Mouse (Mus musculus) heart, embryonic 14.5 days (tissue): Measurements from ENCODE around the gene Ubald1. TPM values are rescaled to one million over a fixed set of nuclear protein-coding genes. Genes with fewer than 3 reads are reported as not detected.
A peak's percentile ranks its signal among the peaks of the same experiment; 100 is the strongest.

Source experiments
- ATAC-seq: fragments of 200-750 bp; cut with Nextera tagmentation; 2 replicates; pipeline ENCODE4 v1.8.0; 2017; ENCODE audit warnings: low read depth, moderate TSS enrichment; ENCODE audit not compliant: insufficient number of reproducible peaks, insufficient read depth, low FRiP score
- H3K27ac ChIP-seq, 2 experiments: fragments of 200-500 bp in 1 of 2; fragments of 300-500 bp in 1 of 2; sonication (generic) in 1 of 2; replicated peaks in 1 of 2; 2 replicates each; pipeline ENCODE4 v1.5.1; 2012 to 2014; ENCODE audit warnings: low read depth in 2 of 2, low read length in 2 of 2, control low read depth in 1 of 2, mild to moderate bottlenecking in 1 of 2, mixed read lengths in 1 of 2; ENCODE audit not compliant: control insufficient read depth in 1 of 2, insufficient read depth in 1 of 2
- H3K27me3 ChIP-seq: fragments of 300-500 bp; sonication (generic); 2 replicates; pipeline ENCODE4 v1.6.1; 2014; ENCODE audit warnings: mild to moderate bottlenecking, low read length, control low read depth; ENCODE audit not compliant: control insufficient read depth, insufficient read depth
- H3K36me3 ChIP-seq: fragments of 300-500 bp; sonication (generic); 2 replicates; pipeline ENCODE4 v1.6.1; 2014; ENCODE audit warnings: mild to moderate bottlenecking, control low read depth, low read length, mixed read lengths; ENCODE audit not compliant: control insufficient read depth, insufficient read depth
- H3K4me1 ChIP-seq, 2 experiments: fragments of 200-500 bp in 1 of 2; fragments of 300-500 bp in 1 of 2; sonication (generic) in 1 of 2; 2 replicates each; pipeline ENCODE4 v1.6.1; 2012 to 2014; ENCODE audit warnings: low read length in 2 of 2, control low read depth in 1 of 2, mixed read lengths in 1 of 2; ENCODE audit not compliant: control insufficient read depth in 2 of 2, insufficient read depth in 2 of 2
- H3K4me2 ChIP-seq: fragments of 300-500 bp; sonication (generic); 2 replicates; pipeline ENCODE4 v1.6.1; 2014; ENCODE audit warnings: mild to moderate bottlenecking, low read length
- H3K4me3 ChIP-seq, 2 experiments: fragments of 200-500 bp in 1 of 2; fragments of 300-500 bp in 1 of 2; sonication (generic) in 1 of 2; 2 replicates each; pipeline ENCODE4 v1.5.1; 2012 to 2014; ENCODE audit warnings: low read length in 2 of 2, mild to moderate bottlenecking in 2 of 2, control low read depth in 1 of 2, low read depth in 1 of 2, moderate library complexity in 1 of 2; ENCODE audit not compliant: control insufficient read depth in 1 of 2, insufficient read depth in 1 of 2
- H3K9ac ChIP-seq: fragments of 300-500 bp; sonication (generic); 2 replicates; pipeline ENCODE4 v1.6.1; 2014; ENCODE audit warnings: mild to moderate bottlenecking, low read length
- H3K9me3 ChIP-seq: fragments of 300-500 bp; sonication (generic); 2 replicates; pipeline ENCODE4 v1.6.1; 2016; ENCODE audit warnings: low read length, control low read depth; ENCODE audit not compliant: control insufficient read depth
- WGBS: fragments of 180-500 bp; shearing (Covaris S2); extraction: QIAGEN DNeasy Blood & Tissue Kit; methylation state at CpG from one replicate; pipeline ENCODE4 v1.1.7; 2014; 5-methylcytosine and 5-hydroxymethylcytosine counted together
- polyA plus RNA-seq: library from polyadenylated mRNA; unstranded; fragments of >200 nt; fragmentation: Nextera tagmentation; extraction: Ambion mirVana; gene quantifications from 2 replicates; pipeline ENCODE4 v1.2.1, GENCODE M21; 2014

Ubald1 gene
- polyA plus RNA-seq, 1 experiment from 2014 or later, result 25.3 TPM

- peak overlapping the region; percentile 61 to 71 for H3K27ac ChIP-seq
- peak; percentile 18; the same call in 1 of the 2 replicates for ATAC-seq
- H3K4me3 ChIP-seq, result no peak overlapping the region
- WGBS, result 56% methylated on average over 7 of the region's 7 CpGs
- peaks cover 19 to 23% of the 10 kb centered on the region in 2 experiments for H3K4me1 ChIP-seq
- H3K4me2 ChIP-seq, result no peak overlapping the region
- no peak overlapping the region for H3K9ac ChIP-seq
- peaks cover 2% of the 10 kb centered on the region; the same call in 1 of the 2 replicates for H3K36me3 ChIP-seq
- H3K27me3 ChIP-seq, result no peaks in the 10 kb centered on the region
- no peaks in the 10 kb centered on the region for H3K9me3 ChIP-seq
These were observed 17.1 kb upstream of the Ubald1 start for GRCm38 (mm10) chr16:4897146-4897730.

- Histone ChIP-seq H3K27ac (peak overlapping the region; percentile 61 to 71), H3K4me2 (peak overlapping the region; percentile 29; the same call in 1 of the 2 replicates), H3K4me3 (no peak overlapping the region), H3K9me3 (no peaks in the 10 kb centered on the region), H3K27me3 (no peaks in the 10 kb centered on the region), H3K4me1 (peaks cover 19 to 27% of the 10 kb centered on the region in 2 experiments), H3K36me3 (0 out of 2 replicates have a peak, but pooled peaks cover 2% of the 10 kb centered on the region), H3K9ac (peak overlapping the region; percentile 16; the same call in 1 of the 2 replicates)
- ATAC-seq, result peak; percentile 51
- WGBS, result 17% methylated on average over 5 of the region's 5 CpGs
These were observed 16.3 kb upstream of the Ubald1 start for GRCm38 (mm10) chr16:4896249-4897027.

DNA sequence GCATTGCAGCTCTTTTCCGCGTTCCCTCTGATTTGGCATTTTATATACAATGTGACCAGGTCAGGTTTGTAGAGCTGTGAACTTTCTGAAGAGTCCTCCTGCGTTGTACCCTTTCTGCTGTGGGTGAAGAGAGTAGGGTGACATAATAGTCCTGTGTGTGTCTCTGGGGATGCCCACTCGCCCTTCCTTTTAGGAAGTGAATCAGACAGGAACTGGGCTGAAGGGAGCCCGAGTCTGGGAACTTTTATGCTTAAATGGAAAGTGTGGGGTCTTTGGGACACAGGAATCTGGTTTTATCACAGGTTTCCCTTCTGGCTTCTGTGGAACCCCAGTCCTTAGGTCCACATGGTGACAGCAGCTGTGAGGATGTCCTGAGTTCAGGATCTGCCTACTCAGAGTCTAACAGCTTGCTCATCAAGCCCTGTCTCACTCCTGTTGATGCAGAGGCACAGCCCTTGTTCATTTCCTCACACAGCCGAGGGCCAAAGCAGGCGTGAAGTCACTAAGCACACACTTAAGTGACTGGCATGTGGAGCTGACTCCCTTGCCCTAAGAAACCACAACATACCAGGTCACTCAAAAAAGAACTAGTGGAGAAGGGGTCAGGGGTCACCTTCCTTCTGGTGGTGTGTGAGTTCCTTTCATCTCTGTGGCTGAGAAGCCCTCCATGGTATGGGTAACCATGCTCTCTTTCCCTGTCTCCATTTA is 14.2 kb upstream of the Ubald1 start:
- Histone ChIP-seq H3K9ac (no peak overlapping the region), H3K27ac (peak overlapping the region; percentile 12 to 35; a peak in 2 of 4 replicates), H3K36me3 (0 out of 2 replicates have a peak, but pooled peaks cover 2% of the 10 kb centered on the region), H3K4me2 (no peak overlapping the region), H3K9me3 (no peaks in the 10 kb centered on the region), H3K4me1 (peaks cover 28 to 45% of the 10 kb centered on the region in 2 experiments), H3K4me3 (no peak overlapping the region), H3K27me3 (no peaks in the 10 kb centered on the region)
- no peak for ATAC-seq
- 60% methylated on average over 7 of the region's 7 CpGs for WGBS

DNA sequence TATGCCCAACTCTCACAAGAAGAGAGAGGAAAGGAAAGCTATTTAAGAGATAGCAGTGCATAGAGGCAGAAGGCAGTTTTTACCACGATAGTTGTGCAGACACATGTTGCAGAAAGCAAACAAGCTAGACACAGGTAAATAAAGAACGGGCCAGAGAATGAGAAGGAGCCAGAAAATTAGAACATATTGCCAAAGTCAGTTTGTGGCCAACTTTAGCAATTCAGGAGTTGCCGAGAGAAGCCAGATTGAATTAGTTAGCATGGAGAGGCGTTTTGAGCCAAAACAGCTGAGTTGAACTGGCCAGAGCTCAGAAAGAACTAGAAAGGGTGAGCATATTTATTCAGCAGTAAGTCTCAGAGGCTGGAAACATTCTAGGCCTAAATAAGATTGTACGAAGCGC is 12.1 kb upstream of the Ubald1 start:
- Histone ChIP-seq H3K27ac (no peak overlapping the region), H3K4me2 (no peak overlapping the region), H3K36me3 (0 out of 2 replicates have a peak, but pooled peaks cover 2% of the 10 kb centered on the region), H3K27me3 (no peaks in the 10 kb centered on the region), H3K9me3 (no peaks in the 10 kb centered on the region), H3K4me3 (no peak overlapping the region), H3K4me1 (peaks cover 27 to 57% of the 10 kb centered on the region in 2 experiments), H3K9ac (no peak overlapping the region)
- WGBS, result 84% methylated on average over 6 of the region's 6 CpGs
- no peak for ATAC-seq

DNA sequence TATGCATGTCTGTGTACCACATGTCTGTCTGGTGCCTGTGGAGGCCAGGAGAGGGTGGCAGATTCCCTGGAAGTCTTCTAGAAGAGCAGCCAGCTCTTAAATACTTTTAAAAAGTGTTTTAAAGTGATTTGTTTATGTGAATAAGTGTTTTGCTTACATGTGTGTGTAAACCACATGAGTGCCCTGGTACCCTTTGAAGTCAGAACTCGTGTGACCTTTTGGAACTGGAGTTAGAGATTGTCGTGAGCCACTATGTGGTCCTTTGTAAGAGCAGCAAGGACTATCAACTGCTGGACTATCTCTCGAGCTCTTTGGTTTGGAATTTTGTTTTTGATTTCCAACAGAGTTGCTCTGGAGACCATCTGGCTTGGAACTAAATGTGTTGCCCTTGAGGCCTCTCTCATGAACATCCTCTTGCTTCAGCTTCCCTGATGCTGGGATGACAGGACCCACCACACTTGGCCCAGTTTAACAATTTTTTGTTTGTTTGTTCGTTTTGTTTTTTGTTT is 10.1 kb upstream of the Ubald1 start:
- Histone ChIP-seq H3K9me3 (no peaks in the 10 kb centered on the region), H3K4me1 (peaks cover 14 to 46% of the 10 kb centered on the region in 2 experiments), H3K36me3 (0 out of 2 replicates have a peak, but pooled peaks cover 2% of the 10 kb centered on the region), H3K4me2 (peak overlapping the region; percentile 41), H3K27me3 (no peaks in the 10 kb centered on the region), H3K27ac (peak overlapping the region; percentile 20 to 85), H3K4me3 (no peak overlapping the region), H3K9ac (peak overlapping the region; percentile 44; the same call in 1 of the 2 replicates)
- 17% methylated on average over 4 of the region's 4 CpGs for WGBS
- no peak for ATAC-seq

GRCm38 (mm10) chr16:4886690-4887020 is 6.5 kb upstream of the Ubald1 start:
- no peak for ATAC-seq
- Histone ChIP-seq H3K9me3 (no peaks in the 10 kb centered on the region), H3K36me3 (no peaks in the 10 kb centered on the region), H3K27ac (peak overlapping the region; percentile 83 to 90), H3K27me3 (no peaks in the 10 kb centered on the region), H3K4me1 (peaks cover 12 to 49% of the 10 kb centered on the region in 2 experiments), H3K4me2 (peak overlapping the region; percentile 74), H3K9ac (peak overlapping the region; percentile 98), H3K4me3 (peak overlapping the region; percentile 80 to 84)
- 0% methylated on average over 8 of the region's 8 CpGs for WGBS
